Mouse (Mus musculus) intestine, embryonic 15.5 days (tissue): ENCODE measurements around the gene Ston2. TPM values are rescaled to one million over a fixed set of nuclear protein-coding genes. Genes with fewer than 3 reads are reported as not detected.
"Not testable (repeated sequence)": the region's sequence is repeated elsewhere in the genome, so short reads cannot be mapped to it uniquely, and the experiment has no call there.

Experiments
- ATAC-seq: fragments of 200-750 bp; cut with Nextera tagmentation; 2 replicates; pipeline ENCODE4 v1.8.0; 2017; ENCODE audit warnings: moderate TSS enrichment, moderate library complexity
- H3K27ac ChIP-seq: fragments of 300-500 bp; sonication (generic); 2 replicates; pipeline ENCODE4 v1.5.1; 2015; ENCODE audit warnings: mild to moderate bottlenecking, inconsistent platforms
- H3K27me3 ChIP-seq: fragments of 300-500 bp; sonication (generic); replicated peaks from 2 replicates; pipeline ENCODE4 v1.6.1; 2015; ENCODE audit warnings: inconsistent platforms
- H3K36me3 ChIP-seq: fragments of 300-500 bp; sonication (generic); 2 replicates; pipeline ENCODE4 v1.6.1; 2015; ENCODE audit warnings: inconsistent platforms
- H3K4me1 ChIP-seq: fragments of 300-500 bp; sonication (generic); replicated peaks from 2 replicates; pipeline ENCODE4 v1.6.1; 2015; ENCODE audit warnings: inconsistent platforms
- H3K4me2 ChIP-seq: fragments of 300-500 bp; sonication (generic); replicated peaks from 2 replicates; pipeline ENCODE4 v1.6.1; 2015; ENCODE audit warnings: mild to moderate bottlenecking, inconsistent platforms
- H3K4me3 ChIP-seq: fragments of 300-500 bp; sonication (generic); replicated peaks from 2 replicates; pipeline ENCODE4 v1.5.1; 2015; ENCODE audit warnings: inconsistent platforms
- H3K9ac ChIP-seq: fragments of 300-500 bp; sonication (generic); 2 replicates; pipeline ENCODE4 v1.6.1; 2015; ENCODE audit warnings: inconsistent platforms
- H3K9me3 ChIP-seq: fragments of 300-500 bp; sonication (generic); 2 replicates; pipeline ENCODE4 v1.6.1; 2016; ENCODE audit warnings: inconsistent platforms
- WGBS: fragments of 180-500 bp; shearing (Covaris S2); methylation state at CpG from one replicate; pipeline ENCODE4 v1.1.7; 2015; 5-methylcytosine and 5-hydroxymethylcytosine counted together
- polyA plus RNA-seq: library from polyadenylated mRNA; unstranded; fragments of >200 nt; fragmentation: Nextera tagmentation; extraction: Ambion mirVana; gene quantifications from 2 replicates; pipeline ENCODE4 v1.2.1, GENCODE M21; 2015

Ston2 gene
- polyA plus RNA-seq, 1 experiment from 2014 or later = 6.5 TPM

DNA sequence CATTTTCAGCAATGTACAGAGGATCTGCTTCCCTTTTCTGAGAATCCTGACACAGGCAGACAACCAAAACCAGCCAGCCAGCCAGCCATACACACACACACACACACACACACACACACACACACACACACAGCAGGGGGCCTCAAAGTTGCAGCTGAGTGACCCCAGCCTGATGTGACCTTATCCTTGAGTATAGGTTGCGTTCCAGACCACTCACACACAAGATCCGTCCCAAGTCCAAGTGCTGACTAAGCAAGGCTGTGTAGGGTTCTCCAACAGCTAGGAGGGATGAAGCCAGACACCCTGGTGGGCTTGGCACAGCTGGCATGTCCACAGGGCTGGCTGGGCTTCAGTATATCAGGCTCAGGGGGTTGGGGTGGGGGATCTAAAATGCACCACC, 23.7 kb downstream of the Ston2 start:
- Histone ChIP-seq H3K4me1 (0 out of 2 replicates have a peak, but pooled peaks cover 6% of the 10 kb centered on the region), H3K4me3 (no peak overlapping the region), H3K4me2 (no peak overlapping the region), H3K9ac (no peak overlapping the region), H3K36me3 (no peaks in the 10 kb centered on the region), H3K27me3 (no peaks in the 10 kb centered on the region), H3K9me3 (no peaks in the 10 kb centered on the region), H3K27ac (no peak overlapping the region)
- WGBS = 55% methylated on average over 2 of the region's 2 CpGs
- ATAC-seq = no peak

DNA sequence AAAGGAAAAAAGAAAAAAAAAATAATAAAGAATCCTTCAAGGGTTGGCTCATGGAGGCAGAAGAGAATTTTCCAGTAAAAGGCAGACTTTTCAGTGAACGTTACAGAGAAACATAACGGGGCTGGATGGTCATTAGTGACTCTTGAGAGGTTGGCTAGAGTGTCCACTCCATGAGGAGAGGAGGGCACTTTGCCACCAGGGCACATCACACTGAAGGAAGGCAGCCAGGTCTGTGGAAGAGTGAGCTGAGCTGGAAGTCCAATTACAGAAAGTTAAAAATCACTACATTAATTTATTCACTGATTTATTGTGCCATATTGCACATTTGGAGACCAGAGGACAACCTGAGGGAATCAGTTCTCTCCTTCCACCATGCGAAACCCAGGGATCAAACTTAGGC, 28.4 kb downstream of the Ston2 start:
- Histone ChIP-seq H3K36me3 (no peaks in the 10 kb centered on the region), H3K9ac (no peak overlapping the region), H3K27me3 (no peaks in the 10 kb centered on the region), H3K9me3 (no peaks in the 10 kb centered on the region), H3K4me2 (no peak overlapping the region), H3K4me3 (no peak overlapping the region), H3K4me1 (0 out of 2 replicates have a peak, but pooled peaks cover 3% of the 10 kb centered on the region), H3K27ac (no peak overlapping the region)
- ATAC-seq = no peak
- WGBS = 84% methylated on average over 3 of the region's 3 CpGs

DNA sequence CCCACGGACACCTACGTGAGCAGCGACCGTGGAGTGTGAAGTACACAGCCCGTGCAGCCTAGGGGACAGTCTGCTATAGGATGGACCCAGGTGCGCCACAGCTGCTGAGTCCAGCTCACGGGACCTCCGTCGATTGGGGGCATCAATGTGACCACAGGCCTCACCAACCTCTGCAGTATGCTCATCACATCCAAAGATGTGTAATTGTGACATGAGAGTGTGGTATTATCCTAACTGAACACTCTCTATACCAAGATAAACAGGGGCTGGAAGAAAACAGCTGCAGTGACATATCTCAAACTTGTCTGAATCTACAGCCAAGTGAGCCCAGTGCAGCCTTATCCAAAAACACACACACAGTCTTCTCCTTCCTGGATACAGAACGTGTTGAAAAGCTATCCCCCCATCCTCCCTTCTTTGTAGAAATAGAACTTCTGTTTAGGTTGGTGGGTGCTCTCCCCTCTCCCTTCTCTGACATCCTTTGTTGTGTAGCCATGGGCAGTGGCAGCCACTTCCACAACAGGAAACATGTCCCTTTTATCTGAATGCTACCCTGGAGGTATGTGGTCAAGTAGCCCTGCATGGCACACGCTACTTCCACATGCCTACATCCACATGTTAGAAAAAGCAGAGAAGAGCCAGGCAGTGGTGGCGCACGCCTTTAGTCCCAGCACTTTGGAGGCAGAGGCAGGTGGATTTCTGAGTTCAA, 30.2 kb downstream of the Ston2 start:
- no peaks in the 10 kb centered on the region for H3K27me3 ChIP-seq
- no peaks in the 10 kb centered on the region for H3K9me3 ChIP-seq
- no peaks in the 10 kb centered on the region for H3K4me1 ChIP-seq
- no peak overlapping the region for H3K4me3 ChIP-seq
- no peak overlapping the region for H3K27ac ChIP-seq
- no peaks in the 10 kb centered on the region for H3K36me3 ChIP-seq
- H3K9ac ChIP-seq = no peak overlapping the region
- H3K4me2 ChIP-seq = no peak overlapping the region
- no peak for ATAC-seq
- 89% methylated on average over 13 of the region's 13 CpGs for WGBS

DNA sequence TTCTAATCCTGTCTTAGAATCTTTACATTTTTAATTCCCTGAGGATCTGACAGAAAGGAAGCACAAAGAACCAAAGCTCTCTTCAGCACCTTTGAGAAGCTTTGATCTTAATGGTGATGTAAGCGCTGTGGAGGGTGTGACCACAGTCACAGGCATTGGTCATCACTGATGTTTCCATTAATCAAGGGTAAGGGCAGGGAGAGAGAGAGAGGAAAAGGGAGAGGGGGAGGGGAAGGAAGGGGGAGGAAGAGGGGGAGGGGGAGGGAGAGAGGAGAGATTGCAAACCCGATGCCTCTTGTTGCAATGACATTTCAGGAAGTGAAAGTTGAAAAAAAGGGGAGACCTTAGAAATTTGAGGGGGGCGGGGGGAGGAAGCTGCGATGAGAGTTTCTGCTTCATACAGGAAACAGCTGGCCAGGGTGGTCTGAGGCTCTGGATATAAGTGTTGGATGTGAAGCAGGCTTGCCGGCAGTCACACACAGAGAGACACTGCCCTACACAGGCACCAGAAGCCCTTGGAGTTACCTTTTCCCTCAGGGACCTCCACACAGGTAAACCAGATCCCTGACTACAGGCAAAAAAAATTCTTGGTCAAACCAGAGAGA, 31.5 kb downstream of the Ston2 start:
- 24% methylated on average over 5 of the region's 5 CpGs for WGBS
- Histone ChIP-seq H3K9me3 (no peaks in the 10 kb centered on the region), H3K27ac (no peak overlapping the region), H3K9ac (no peak overlapping the region), H3K27me3 (no peaks in the 10 kb centered on the region), H3K4me3 (no peak overlapping the region), H3K4me1 (no peaks in the 10 kb centered on the region), H3K4me2 (no peak overlapping the region), H3K36me3 (no peaks in the 10 kb centered on the region)
- ATAC-seq = no peak

DNA sequence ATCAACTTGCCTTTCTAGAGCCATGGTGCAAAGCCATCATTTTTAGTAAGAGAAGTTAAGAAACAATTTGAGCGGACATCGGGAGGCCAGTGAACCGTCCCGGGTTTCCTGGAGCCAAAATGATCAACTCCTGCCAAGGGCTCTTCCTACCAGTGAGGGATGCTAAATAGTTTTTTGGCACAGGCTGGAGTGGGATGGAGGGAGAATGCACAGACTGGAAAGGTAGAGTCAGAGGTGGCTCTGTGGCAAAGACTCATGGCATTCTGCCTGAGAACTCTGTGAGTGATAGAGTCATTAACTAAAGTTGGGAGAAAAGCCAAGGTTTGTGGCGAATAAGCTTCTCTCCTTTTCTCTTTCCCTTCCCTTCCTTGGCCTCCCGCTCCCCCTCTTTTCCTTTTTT, 33.6 kb downstream of the Ston2 start:
- no peak for ATAC-seq
- H3K9ac ChIP-seq = no peak overlapping the region

DNA sequence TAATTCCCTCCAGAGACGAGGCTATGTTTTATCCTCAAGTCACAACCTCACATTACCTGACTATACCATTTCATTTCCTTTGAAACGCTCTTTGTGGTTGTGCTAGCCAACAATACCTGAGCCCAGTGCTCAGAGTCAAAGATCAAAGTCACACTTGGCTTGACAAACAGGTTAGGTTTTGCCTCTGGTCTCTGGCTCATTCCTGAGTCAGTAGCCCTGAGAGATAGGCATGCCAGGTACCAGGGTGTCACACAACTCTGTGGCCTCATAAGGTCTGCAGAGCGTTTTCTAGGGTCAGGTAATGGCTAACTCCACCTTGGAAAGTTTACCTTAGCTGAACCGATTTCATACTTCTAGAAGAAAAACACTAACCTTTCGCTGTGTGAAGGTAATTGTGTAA, 35.5 kb downstream of the Ston2 start:
- no peak overlapping the region for H3K9ac ChIP-seq
- H3K9me3 ChIP-seq = no peaks in the 10 kb centered on the region
- H3K27ac ChIP-seq = no peak overlapping the region
- 86% methylated on average over 5 of the region's 5 CpGs for WGBS
- no peak overlapping the region for H3K4me2 ChIP-seq
- no peak for ATAC-seq
- H3K4me3 ChIP-seq = no peak overlapping the region
- H3K4me1 ChIP-seq = no peaks in the 10 kb centered on the region; the same call in 1 of the 2 replicates
- H3K36me3 ChIP-seq = no peaks in the 10 kb centered on the region
- no peaks in the 10 kb centered on the region for H3K27me3 ChIP-seq

More for the DNA sequence above, 33.6 kb downstream of the Ston2 start:
- Histone ChIP-seq H3K36me3 (no peaks in the 10 kb centered on the region), H3K9me3 (no peaks in the 10 kb centered on the region), H3K4me3 (no peak overlapping the region), H3K27me3 (no peaks in the 10 kb centered on the region), H3K4me2 (no peak overlapping the region), H3K4me1 (no peaks in the 10 kb centered on the region), H3K27ac (no peak overlapping the region)
- 62% methylated on average over 6 of the region's 6 CpGs for WGBS

DNA sequence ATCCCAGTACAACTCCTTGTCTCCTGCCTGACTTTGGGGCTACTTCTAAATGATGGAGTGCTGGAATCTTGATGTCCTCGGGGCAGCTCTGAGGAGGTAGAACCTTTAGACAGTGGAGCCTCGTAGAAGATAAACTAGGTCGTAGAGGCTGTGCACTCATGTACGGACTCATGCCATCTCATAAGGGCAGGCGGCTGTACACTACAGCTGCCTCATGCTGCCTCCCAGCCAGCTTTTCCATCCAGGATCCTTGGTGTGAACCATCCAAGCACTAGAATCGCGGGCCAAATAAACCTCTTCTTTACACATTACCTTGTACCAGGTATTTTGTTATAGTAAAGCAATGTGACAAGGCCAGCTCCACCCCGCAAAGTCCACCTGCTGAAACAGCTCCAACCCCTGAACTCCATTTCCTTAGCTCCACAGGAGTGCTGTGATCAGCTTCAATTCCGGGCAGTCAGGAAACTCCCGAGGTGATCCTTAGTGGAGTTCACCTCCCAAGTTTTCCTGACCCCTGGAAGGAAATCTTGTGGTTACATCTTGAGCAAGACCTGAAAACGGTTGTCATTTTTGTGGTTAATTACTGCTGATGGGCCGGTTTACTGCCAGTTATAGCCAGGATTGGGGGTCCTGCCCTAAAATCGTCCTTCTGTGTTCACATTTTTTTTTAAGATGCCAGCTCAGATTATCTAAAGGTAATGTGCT, 36.1 kb downstream of the Ston2 start:
- H3K9ac ChIP-seq = no peak overlapping the region

DNA sequence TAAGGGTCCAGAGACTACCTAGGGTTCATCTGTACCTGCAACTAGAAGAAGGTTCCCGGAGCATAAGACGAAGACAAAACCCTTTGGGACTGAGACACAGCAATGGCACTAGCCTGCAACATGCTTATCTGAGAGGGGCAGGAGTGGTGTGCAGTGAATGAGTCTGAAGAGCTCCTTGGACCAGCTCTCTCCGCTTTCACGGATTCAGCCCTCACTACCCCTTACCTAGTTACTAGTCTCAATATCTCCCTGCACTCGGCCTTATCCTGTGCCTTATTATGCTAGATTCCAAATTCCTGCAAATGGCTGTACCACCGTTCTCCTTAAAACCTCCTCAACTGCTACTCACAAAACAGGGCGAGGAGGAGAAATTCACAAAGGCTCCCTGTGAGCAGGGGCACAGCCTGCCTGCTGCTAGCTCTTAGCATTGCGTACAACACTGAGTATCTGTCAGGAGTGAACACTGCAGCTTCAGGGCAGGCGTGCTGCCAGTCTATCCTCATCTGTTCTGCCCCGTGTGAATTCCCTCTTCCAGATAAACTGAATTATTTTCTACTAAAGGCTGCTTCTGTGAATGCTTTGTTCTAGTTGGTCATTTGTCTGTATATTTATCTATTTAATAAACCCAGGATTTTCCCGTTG, 38.5 kb downstream of the Ston2 start:
- Histone ChIP-seq H3K27me3 (no peaks in the 10 kb centered on the region), H3K36me3 (no peaks in the 10 kb centered on the region), H3K4me2 (no peak overlapping the region), H3K4me1 (peaks cover 6% of the 10 kb centered on the region), H3K27ac (no peak overlapping the region), H3K4me3 (no peak overlapping the region), H3K9me3 (no peaks in the 10 kb centered on the region), H3K9ac (no peak overlapping the region)
- no peak for ATAC-seq
- 77% methylated on average over 11 of the region's 11 CpGs for WGBS

More for the DNA sequence above, 36.1 kb downstream of the Ston2 start:
- Histone ChIP-seq H3K9me3 (no peaks in the 10 kb centered on the region), H3K4me3 (no peak overlapping the region), H3K27me3 (no peaks in the 10 kb centered on the region), H3K27ac (no peak overlapping the region), H3K4me1 (no peaks in the 10 kb centered on the region; the same call in 1 of the 2 replicates), H3K4me2 (no peak overlapping the region), H3K36me3 (no peaks in the 10 kb centered on the region)
- ATAC-seq = no peak
- WGBS = 82% methylated on average over 13 of the region's 13 CpGs

DNA sequence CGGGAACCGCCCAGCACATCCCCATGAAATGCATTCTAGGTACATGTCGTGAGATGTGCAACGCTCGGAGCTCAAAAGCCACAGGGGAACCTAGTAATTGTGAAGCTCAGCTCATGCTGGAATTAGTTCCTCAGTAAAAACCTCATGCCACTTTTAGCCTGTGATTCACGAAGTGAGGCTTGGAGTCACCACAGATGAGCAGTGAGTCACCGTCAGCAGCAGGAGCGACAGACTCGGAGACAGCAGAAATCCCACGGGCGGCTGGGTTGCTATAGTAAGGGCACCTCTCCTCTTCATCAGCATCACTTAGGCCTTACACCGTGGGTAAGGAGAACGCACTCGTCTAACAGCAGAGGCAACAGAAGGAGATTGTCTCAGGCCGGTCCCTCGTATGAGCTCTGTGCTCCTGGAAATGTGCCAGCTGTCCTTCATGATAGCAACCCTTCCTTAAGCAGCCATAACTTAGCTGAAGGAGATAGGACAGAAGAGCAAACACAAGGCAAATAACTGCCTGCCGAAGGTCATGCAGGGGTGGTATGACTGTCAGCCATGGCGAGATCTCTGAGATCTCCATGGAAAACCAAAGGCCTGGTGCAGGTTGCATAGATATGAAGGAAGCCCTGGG, 39.8 kb downstream of the Ston2 start:
- Histone ChIP-seq H3K36me3 (no peaks in the 10 kb centered on the region), H3K27ac (no peak overlapping the region), H3K4me2 (no peak overlapping the region), H3K4me3 (no peak overlapping the region), H3K4me1 (peaks cover 6% of the 10 kb centered on the region), H3K9ac (no peak overlapping the region), H3K9me3 (no peaks in the 10 kb centered on the region), H3K27me3 (no peaks in the 10 kb centered on the region)
- 63% methylated on average over 18 of the region's 18 CpGs for WGBS
- peak; percentile 68 for ATAC-seq

DNA sequence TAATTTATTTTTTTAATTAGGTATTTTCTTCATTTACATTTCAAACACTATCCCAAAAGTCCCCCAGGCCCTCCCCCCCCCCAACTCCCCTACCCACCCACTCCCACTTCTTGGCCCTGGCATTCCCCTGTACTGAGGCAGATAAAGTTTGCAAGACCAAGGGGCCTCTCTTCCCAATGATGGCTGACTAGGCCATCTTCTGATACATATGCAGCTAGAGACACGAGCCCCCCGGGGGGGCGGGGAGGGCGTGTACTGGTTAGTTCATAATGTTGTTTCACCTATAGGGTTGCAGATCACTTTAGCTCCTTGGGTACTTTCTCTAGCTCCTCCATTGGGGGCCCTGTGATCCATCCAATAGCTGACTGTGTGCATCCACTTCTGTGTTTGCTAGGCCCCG, 41.3 kb downstream of the Ston2 start:
- not testable (repeated sequence) for ATAC-seq, H3K4me2 ChIP-seq, H3K9me3 ChIP-seq, H3K27me3 ChIP-seq, H3K36me3 ChIP-seq, H3K9ac ChIP-seq, H3K4me3 ChIP-seq, H3K4me1 ChIP-seq, H3K27ac ChIP-seq
- WGBS = 91% methylated on average over 5 of the region's 5 CpGs

DNA sequence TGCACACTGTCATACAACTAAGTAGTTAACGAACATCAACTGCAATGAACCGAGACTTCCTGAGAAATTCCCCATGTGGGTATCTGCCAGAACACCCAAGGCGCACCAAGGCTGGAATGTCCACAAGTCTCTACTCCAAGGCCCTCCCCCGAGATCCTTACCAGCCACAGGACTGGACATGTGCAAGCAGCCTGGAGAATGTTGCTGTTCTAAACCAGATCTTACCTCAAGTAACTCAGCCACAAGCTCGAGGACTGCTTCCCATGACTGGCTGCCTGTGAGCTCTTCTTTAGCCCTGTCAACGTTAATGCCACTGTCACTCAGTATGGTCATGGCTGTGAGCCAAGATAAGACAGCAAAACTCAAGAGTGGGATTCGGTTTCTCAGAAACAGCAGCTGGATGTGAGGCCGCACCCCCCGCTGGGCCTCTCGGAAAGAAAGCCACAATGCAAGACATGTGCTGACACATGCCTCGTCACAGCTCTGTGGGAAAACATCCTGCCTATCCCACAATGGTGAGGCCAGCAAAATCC, 42.4 kb downstream of the Ston2 start:
- Histone ChIP-seq H3K4me3 (no peak overlapping the region), H3K9ac (no peak overlapping the region), H3K27me3 (no peaks in the 10 kb centered on the region), H3K4me1 (peaks cover 6% of the 10 kb centered on the region), H3K9me3 (no peaks in the 10 kb centered on the region), H3K36me3 (no peaks in the 10 kb centered on the region), H3K4me2 (no peak overlapping the region), H3K27ac (no peak overlapping the region)
- WGBS = 46% methylated on average over 11 of the region's 11 CpGs
- peak; percentile 50 for ATAC-seq

DNA sequence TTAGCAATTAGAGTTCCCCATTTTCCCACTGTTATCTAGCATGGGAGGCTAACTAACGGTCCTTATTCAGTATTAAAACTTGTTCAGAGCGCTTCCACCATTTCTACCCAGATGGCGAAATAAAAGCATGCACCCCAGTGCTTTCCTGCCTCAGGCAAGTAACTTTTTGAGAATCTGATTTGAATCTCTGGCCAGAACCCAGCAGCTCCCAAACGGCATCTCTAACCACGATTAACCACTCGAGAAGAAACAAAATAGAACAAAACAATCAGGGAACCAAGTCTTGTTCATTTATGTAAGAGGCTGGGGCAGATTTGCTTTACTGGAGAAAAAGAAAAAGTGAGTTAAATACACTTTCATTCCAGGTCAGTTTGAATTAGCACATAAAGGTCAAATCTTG, 44.1 kb downstream of the Ston2 start:
- ATAC-seq = no peak
- WGBS = 81% methylated on average over 6 of the region's 6 CpGs
- Histone ChIP-seq H3K9me3 (no peaks in the 10 kb centered on the region), H3K4me1 (peaks cover 6% of the 10 kb centered on the region), H3K27me3 (no peaks in the 10 kb centered on the region), H3K9ac (no peak overlapping the region), H3K36me3 (no peaks in the 10 kb centered on the region), H3K27ac (no peak overlapping the region), H3K4me2 (no peak overlapping the region), H3K4me3 (no peak overlapping the region)
